In the genomic region with DNA sequence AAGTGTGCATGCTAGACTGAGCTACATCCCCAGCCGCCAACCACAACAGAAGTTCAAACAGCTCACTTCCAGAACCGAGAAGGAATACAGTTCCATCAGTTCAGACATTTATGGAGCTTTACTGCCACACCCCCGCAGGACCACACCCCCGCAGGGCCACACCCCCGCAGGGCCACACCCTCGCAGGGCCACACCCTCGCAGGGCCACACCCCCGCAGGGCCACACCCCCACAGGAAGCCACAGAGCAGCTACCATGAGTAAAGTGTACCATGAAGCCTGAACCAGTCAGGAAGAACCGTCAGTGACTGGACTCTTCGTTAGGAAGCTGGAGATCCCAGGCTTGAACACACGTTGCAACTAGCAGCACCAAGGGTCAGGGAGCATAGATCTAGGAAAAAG, we compare ENCODE assay signal across 10 mouse cellular contexts. TPM values are rescaled to one million over a fixed set of nuclear protein-coding genes. Genes with fewer than 3 reads are reported as not detected.
DNase-seq lines count a peak whose midpoint lies in the region; ATAC-seq and TF ChIP-seq lines count a peak whose summit lies in the region.
"Had no signal": no experiment of that assay in that cellular context is flagged by ENCODE, and none has a peak within 500 bp of the region (broad histone marks: within the 10 kb centered on the region; RNA-seq: fewer than 3 reads in every experiment).

No protein-coding gene starts in this region.

- TF ChIP-seq POLR2A in CH12.LX (IDR thresholded peaks at IDR 0.05; ENCODE audit: low read depth, low read length): no peak

- intact Hi-C loops in gastrocnemius, postnatal 36 days (cut with DNase I): no loop called here

- DNase-seq in adrenal gland, postnatal 14 days: peak; percentile 75
- no peak for DNase-seq in adrenal gland, postnatal 4 days (ENCODE audit: low spot score in 2 of 2)
- peak; percentile 74 for DNase-seq in CH12.LX (ENCODE audit: extremely low read depth)
- DNase-seq in spleen, adult 12 weeks (ENCODE audit: low spot score): peak; percentile 25
- no peak for DNase-seq in cerebellum, adult 9-10 months
- DNase-seq in right cerebral cortex, adult 18-20 months: no peak
- no peak for DNase-seq in gastrocnemius, postnatal 36 days
- DNase-seq: left cerebral cortex, postnatal 4 days had no signal

- TF ChIP-seq EP300 in CH12.LX (IDR thresholded peaks at IDR 0.05; ENCODE audit: low read length): no peak

- H3K4me1 ChIP-seq in CH12.LX (ENCODE audit: control insufficient read depth in 1 of 2, insufficient read depth in 2 of 2): peaks cover 15 to 34% of the 10 kb centered on the region in 2 experiments

- H3K36me3 ChIP-seq in CH12.LX (replicated peaks in 1 of 2; ENCODE audit: control insufficient read depth in 1 of 2, insufficient read depth in 1 of 2, low read length in 1 of 2): no peaks in the 10 kb centered on the region
- H3K36me3 ChIP-seq: hindbrain, embryonic 15.5 days had no signal

- dilution Hi-C loops in CH12.LX (cut with MboI; ENCODE audit: extremely low pct_ligation_motif_present, extremely low pct_unique_long_range_greater_than_20kb, low sequenced_read_pairs): no loop called here

- H3K27me3 ChIP-seq in CH12.LX (replicated peaks): no peaks in the 10 kb centered on the region
- H3K27me3 ChIP-seq: hindbrain, embryonic 15.5 days had no signal

- no peak overlapping the region for H3K4me3 ChIP-seq in CH12.LX (replicated peaks in 1 of 3; ENCODE audit: low read depth in 2 of 3, low read length in 2 of 3, poor library complexity in 1 of 3)
- H3K4me3 ChIP-seq: hindbrain, embryonic 15.5 days had no signal

- no peaks in the 10 kb centered on the region for H3K9me3 ChIP-seq in CH12.LX (replicated peaks; ENCODE audit: low read length)
- H3K9me3 ChIP-seq: hindbrain, embryonic 15.5 days had no signal

- H3K9ac ChIP-seq in CH12.LX (ENCODE audit: insufficient read depth, low read depth): no peak overlapping the region
- H3K9ac ChIP-seq: hindbrain, embryonic 15.5 days had no signal

- TF ChIP-seq RAD21 in CH12.LX (IDR thresholded peaks at IDR 0.05; ENCODE audit: low read depth, low read length): no peak

- no peak overlapping the region for H3K27ac ChIP-seq in CH12.LX (ENCODE audit: insufficient read depth, low read depth)
- H3K27ac ChIP-seq: hindbrain, embryonic 15.5 days had no signal

- in situ Hi-C loops in CH12.LX (cut with MboI; ENCODE audit: low pct_ligation_motif_present, low pct_unique_long_range_greater_than_20kb, low sequenced_read_pairs): loop anchor here (25.0 kb wide), 1 partner anchor 351 kb away; the partner anchor contains the start of gene Adamtsl2

- H3K79me2 ChIP-seq in CH12.LX (replicated peaks; ENCODE audit: control insufficient read depth, extremely low read depth, insufficient read depth, poor library complexity, severe bottlenecking): no peaks in the 10 kb centered on the region

- no peak for TF ChIP-seq CTCF in CH12.LX (conservative IDR thresholded peaks at IDR 0.05 in 1 of 2, IDR thresholded peaks at IDR 0.05 in 1 of 2; ENCODE audit: low read depth in 2 of 2, low read length in 2 of 2)

- 0 out of 2 replicates have a peak, but pooled peaks have one; percentile 41 for ATAC-seq in erythroblast, adult 5-6 weeks (replicated peaks; ENCODE audit: low FRiP score, poor library complexity, severe bottlenecking)

- 0 out of 2 replicates have a peak overlapping the region, but pooled peaks have one; percentile 3 for H3K4me2 ChIP-seq in CH12.LX (ENCODE audit: insufficient read depth, low read depth, poor library complexity, severe bottlenecking)
- H3K4me2 ChIP-seq: hindbrain, embryonic 15.5 days had no signal

TF ChIP-seq in CH12.LX, 34 proteins besides CTCF, POLR2A, EP300 and RAD21:
- TF ChIP-seq IRF4 (IDR thresholded peaks at IDR 0.05; ENCODE audit: low read depth, low read length): no peak
- no peak for TF ChIP-seq HCFC1 (IDR thresholded peaks at IDR 0.05; ENCODE audit: low read depth, low read length)
- no peak for TF ChIP-seq NELFE (IDR thresholded peaks at IDR 0.05; ENCODE audit: low read depth, low read length)
- no peak for TF ChIP-seq E2F4 (IDR thresholded peaks at IDR 0.05; ENCODE audit: insufficient replicate concordance, low read depth, low read length)
- no peak for TF ChIP-seq PAX5 (IDR thresholded peaks at IDR 0.05; ENCODE audit: low read length)
- no peak for TF ChIP-seq KAT2A (IDR thresholded peaks at IDR 0.05; ENCODE audit: insufficient replicate concordance, low read length)
- TF ChIP-seq GABPA (IDR thresholded peaks at IDR 0.05; ENCODE audit: insufficient replicate concordance, low read depth, low read length): no peak
- no peak for TF ChIP-seq ZMIZ1 (IDR thresholded peaks at IDR 0.05; ENCODE audit: low read depth, low read length)
- TF ChIP-seq ELF1 (IDR thresholded peaks at IDR 0.05; ENCODE audit: low read depth, low read length): peak; percentile 36; the same call in 1 of the 2 replicates

RNA-seq across cellular contexts. Expression of gene Brd3os, which starts 3.8 kb away (rescaled TPM):
- 5.0 and 7.9 TPM in 2 replicates for total RNA-seq in adrenal gland, postnatal 14 days (2021)
- 1 to 10 TPM; 7.7 to 7.8 TPM for total RNA-seq in adrenal gland, postnatal 4 days (2021)
- total RNA-seq in CH12.LX (2012; rRNA removed) (0.92 and 2.1 TPM in 2 replicates), CH12.LX (2014; rRNA removed) (0.74 and 1.2 TPM in 2 replicates)
- 1.2 and 1.8 TPM in 2 replicates for polyA plus RNA-seq in CH12.LX (2012; ENCODE audit: insufficient read length, low read depth)
- not detected in 2 replicates for total RNA-seq in erythroblast, adult 5-6 weeks (2015; ENCODE audit: low replicate concordance)
- total RNA-seq in erythroblast, adult 5-6 weeks (2017; ENCODE audit: low replicate concordance): not detected in 2 replicates
- total RNA-seq in gastrocnemius, postnatal 36 days (2021): 1 to 10 TPM; 1.0 TPM

RNA-seq across cellular contexts. Expression of gene Vav2, which starts 11.4 kb away (rescaled TPM):
- 21.7 and 28.3 TPM in 2 replicates for total RNA-seq in adrenal gland, postnatal 14 days (2021)
- total RNA-seq in adrenal gland, postnatal 4 days (2021): 10 to 100 TPM; 30.9 to 34.5 TPM
- total RNA-seq in CH12.LX (2012; rRNA removed): 46.6 and 48.5 TPM in 2 replicates
- 31.5 and 31.7 TPM in 2 replicates for total RNA-seq in CH12.LX (2014; rRNA removed)
- 46.8 and 47.3 TPM in 2 replicates for polyA plus RNA-seq in CH12.LX (2012; ENCODE audit: insufficient read length, low read depth)
- total RNA-seq in erythroblast, adult 5-6 weeks (2015; ENCODE audit: low replicate concordance): 0.77 and 2.3 TPM in 2 replicates
- total RNA-seq in erythroblast, adult 5-6 weeks (2017; ENCODE audit: low replicate concordance): 1.7 and 2.5 TPM in 2 replicates
- total RNA-seq in gastrocnemius, postnatal 36 days (2021): 1 to 10 TPM; 3.1 to 3.9 TPM

Comparison
In these comparisons a context has a peak if more than half of its experiments do, and no peak if none do; other contexts are left out.
1. DNase-seq: peak in adrenal gland, postnatal 14 days (single experiment), CH12.LX (single experiment) and spleen, adult 12 weeks (single experiment); none in adrenal gland, postnatal 4 days (0 of 2), cerebellum, adult 9-10 months (single experiment), right cerebral cortex, adult 18-20 months (single experiment) and gastrocnemius, postnatal 36 days (0 of 2).